Mouse (Mus musculus): ENCODE measurements around the gene Tnfaip1. TPM values are rescaled to one million over a fixed set of nuclear protein-coding genes. Genes with fewer than 3 reads are reported as not detected.
"Not testable (repeated sequence)": the region's sequence is repeated elsewhere in the genome, so short reads cannot be mapped to it uniquely, and the experiment has no call there.

Gene Tnfaip1
- polyA plus RNA-seq (2016; fragmentation: Nextera tagmentation; extraction: Ambion mirVana) = 96.4 and 97.2 TPM in 2 replicates

GRCm38 (mm10) chr11:78536080-78536689 is at the start of gene Tnfaip1, which contains the start of gene Ift20:
Tnfaip1 (minus strand) TSS chr11:78536332.
Ift20 (plus strand) TSS chr11:78536361.
- WGBS = under 1% methylated on average over 52 of the region's 52 CpGs
- H3K4me1 ChIP-seq = peaks cover 27% of the 10 kb centered on the region
- peaks cover 54% of the 10 kb centered on the region for H3K36me3 ChIP-seq (replicated peaks)
- H3K4me3 ChIP-seq = peak within 1 kb of the TSS; percentile 89
- peak within 1 kb of the TSS; percentile 93 for H3K27ac ChIP-seq
- no peaks in the 10 kb centered on the region for H3K9me3 ChIP-seq
- peak; percentile 99 for DNase-seq (ENCODE audit: extremely low spot score, low spot score)
- no peaks in the 10 kb centered on the region for H3K27me3 ChIP-seq (ENCODE audit: poor library complexity, severe bottlenecking)

DNA sequence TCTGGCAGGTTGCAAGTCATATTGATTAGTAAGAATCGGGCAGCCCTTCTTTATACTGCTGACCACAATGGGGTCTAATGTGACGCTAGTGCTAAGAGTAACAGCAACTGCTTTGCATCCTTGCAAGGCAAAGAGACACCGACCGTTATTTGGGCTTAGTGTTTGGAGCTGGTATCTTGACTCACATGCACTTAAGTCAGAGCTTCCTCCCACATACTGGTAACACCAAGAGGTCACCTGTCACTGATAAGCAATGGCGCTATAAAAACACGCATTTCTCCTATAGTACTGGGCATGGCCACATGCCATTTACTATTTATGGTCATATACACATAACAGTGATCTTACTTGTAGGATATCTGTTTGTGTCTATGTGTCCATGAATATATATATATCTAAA is 46.7 kb upstream of the Tnfaip1 start:
- no peaks in the 10 kb centered on the region for H3K9me3 ChIP-seq
- no peak overlapping the region for H3K4me3 ChIP-seq
- 95% methylated on average over 6 of the region's 6 CpGs for WGBS
- no peaks in the 10 kb centered on the region for H3K4me1 ChIP-seq
- peaks cover 82% of the 10 kb centered on the region for H3K36me3 ChIP-seq (replicated peaks)
- DNase-seq (ENCODE audit: extremely low spot score, low spot score) = no peak
- H3K27me3 ChIP-seq (ENCODE audit: poor library complexity, severe bottlenecking) = no peaks in the 10 kb centered on the region
- H3K27ac ChIP-seq = no peak overlapping the region

GRCm38 (mm10) chr11:78574975-78575374 is 38.8 kb upstream of the Tnfaip1 start:
- 87% methylated on average over 2 of the region's 2 CpGs for WGBS
- Histone ChIP-seq H3K4me3 (no peak overlapping the region), H3K9me3 (no peaks in the 10 kb centered on the region), H3K4me1 (no peaks in the 10 kb centered on the region), H3K27me3 (ENCODE audit: poor library complexity, severe bottlenecking) (no peaks in the 10 kb centered on the region), H3K36me3 (replicated peaks) (peaks cover 95% of the 10 kb centered on the region), H3K27ac (no peak overlapping the region)
- no peak for DNase-seq (ENCODE audit: extremely low spot score, low spot score)

- no peak overlapping the region for H3K27ac ChIP-seq
- no peaks in the 10 kb centered on the region for H3K27me3 ChIP-seq (ENCODE audit: poor library complexity, severe bottlenecking)
- H3K36me3 ChIP-seq (replicated peaks) = peaks cover 95% of the 10 kb centered on the region
- H3K4me1 ChIP-seq = no peaks in the 10 kb centered on the region
- WGBS = 91% methylated on average over 3 of the region's 3 CpGs
- H3K4me3 ChIP-seq = no peak overlapping the region
- no peaks in the 10 kb centered on the region for H3K9me3 ChIP-seq
- no peak for DNase-seq (ENCODE audit: extremely low spot score, low spot score)
These were observed 38.4 kb upstream of the Tnfaip1 start for GRCm38 (mm10) chr11:78574536-78574935.

DNA sequence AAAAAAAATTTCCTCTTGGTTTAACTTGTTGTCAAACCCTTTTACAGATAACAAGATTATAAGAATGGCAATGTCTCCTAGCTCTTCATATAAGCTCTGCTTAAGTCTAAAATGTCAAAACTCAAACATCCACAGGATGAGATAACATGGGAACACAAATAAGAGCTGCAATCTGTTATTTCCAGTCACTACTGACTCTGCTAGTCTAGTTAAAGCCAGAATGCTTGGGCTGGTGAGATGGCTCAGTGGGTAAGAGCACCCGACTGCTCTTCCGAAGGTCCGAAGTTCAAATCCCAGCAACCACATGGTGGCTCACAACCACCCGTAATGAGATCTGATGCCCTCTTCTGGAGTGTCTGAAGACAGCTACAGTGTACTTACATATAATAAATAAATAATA is 37.9 kb upstream of the Tnfaip1 start:
- H3K27ac ChIP-seq; H3K9me3 ChIP-seq; DNase-seq (ENCODE audit: extremely low spot score, low spot score); H3K27me3 ChIP-seq (ENCODE audit: poor library complexity, severe bottlenecking); H3K4me3 ChIP-seq; H3K4me1 ChIP-seq: not testable (repeated sequence)
- H3K36me3 ChIP-seq (replicated peaks) = peaks cover 95% of the 10 kb centered on the region
- WGBS = 93% methylated on average over 4 of the region's 4 CpGs

DNA sequence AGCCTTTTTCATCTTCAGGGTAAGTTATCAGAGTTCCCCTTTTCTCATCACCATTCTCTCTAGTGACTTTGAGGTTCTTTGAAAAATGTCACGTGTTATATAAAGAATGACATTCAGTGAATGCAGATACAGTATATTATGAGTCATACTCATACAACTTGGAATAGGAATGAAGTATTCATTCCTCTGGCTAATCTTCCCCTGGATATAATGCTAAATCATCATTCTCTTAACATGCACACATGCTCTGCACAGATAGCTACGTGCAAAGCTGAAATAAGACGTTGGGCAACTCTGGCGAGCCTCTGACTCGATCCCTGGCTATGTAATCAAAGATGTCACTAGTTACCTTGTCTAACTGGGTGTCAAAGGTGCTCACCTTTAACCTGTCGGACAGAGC is 35.7 kb upstream of the Tnfaip1 start:
- 91% methylated on average over 6 of the region's 6 CpGs for WGBS
- no peak for DNase-seq (ENCODE audit: extremely low spot score, low spot score)
- Histone ChIP-seq H3K36me3 (replicated peaks) (peaks cover 81% of the 10 kb centered on the region), H3K27ac (no peak overlapping the region), H3K27me3 (ENCODE audit: poor library complexity, severe bottlenecking) (no peaks in the 10 kb centered on the region), H3K4me3 (no peak overlapping the region), H3K9me3 (no peaks in the 10 kb centered on the region), H3K4me1 (no peaks in the 10 kb centered on the region)

- no peak for DNase-seq (ENCODE audit: extremely low spot score, low spot score)
- H3K27me3 ChIP-seq (ENCODE audit: poor library complexity, severe bottlenecking) = no peaks in the 10 kb centered on the region
- H3K9me3 ChIP-seq = no peaks in the 10 kb centered on the region
- no peak overlapping the region for H3K27ac ChIP-seq
- H3K4me3 ChIP-seq = no peak overlapping the region
- H3K4me1 ChIP-seq = no peaks in the 10 kb centered on the region
- 95% methylated on average over 8 of the region's 8 CpGs for WGBS
- peaks cover 81% of the 10 kb centered on the region for H3K36me3 ChIP-seq (replicated peaks)
These were observed 35.3 kb upstream of the Tnfaip1 start for GRCm38 (mm10) chr11:78571441-78571840.

DNA sequence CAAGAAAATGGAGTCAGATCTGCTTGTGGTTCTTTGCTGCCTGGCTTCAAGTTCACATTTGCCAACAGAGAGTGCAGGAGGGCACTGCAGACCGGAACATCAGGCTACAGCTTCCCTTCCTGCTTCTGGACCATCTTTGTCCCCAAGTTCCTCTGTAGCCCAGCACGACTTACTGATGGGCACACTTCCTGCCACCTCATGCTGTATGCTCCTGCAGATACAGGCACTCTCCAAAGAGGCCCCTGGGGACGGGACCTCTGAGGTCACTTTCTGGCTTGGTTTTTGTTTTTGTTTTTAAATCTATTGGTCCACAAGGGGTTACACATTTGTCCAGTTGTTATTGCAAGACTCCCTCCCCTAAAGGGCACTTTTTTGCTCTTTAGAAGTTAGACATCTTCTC is 33.7 kb upstream of the Tnfaip1 start:
- DNase-seq (ENCODE audit: extremely low spot score, low spot score) = no peak
- H3K4me3 ChIP-seq = no peak overlapping the region
- no peaks in the 10 kb centered on the region for H3K27me3 ChIP-seq (ENCODE audit: poor library complexity, severe bottlenecking)
- H3K9me3 ChIP-seq = no peaks in the 10 kb centered on the region
- H3K4me1 ChIP-seq = no peaks in the 10 kb centered on the region
- no peak overlapping the region for H3K27ac ChIP-seq
- peaks cover 77% of the 10 kb centered on the region for H3K36me3 ChIP-seq (replicated peaks)
- WGBS = 70% methylated on average over 3 of the region's 3 CpGs

GRCm38 (mm10) chr11:78568827-78569226 is 32.7 kb upstream of the Tnfaip1 start:
- Histone ChIP-seq H3K9me3 (no peaks in the 10 kb centered on the region), H3K4me3 (no peak overlapping the region), H3K36me3 (replicated peaks) (peaks cover 70% of the 10 kb centered on the region), H3K4me1 (no peaks in the 10 kb centered on the region), H3K27me3 (ENCODE audit: poor library complexity, severe bottlenecking) (no peaks in the 10 kb centered on the region), H3K27ac (0 out of 2 replicates have a peak overlapping the region, but pooled peaks have one; percentile 35)
- 91% methylated on average over 10 of the region's 10 CpGs for WGBS
- DNase-seq (ENCODE audit: extremely low spot score, low spot score) = no peak

- Histone ChIP-seq H3K9me3 (no peaks in the 10 kb centered on the region), H3K4me1 (no peaks in the 10 kb centered on the region), H3K27me3 (ENCODE audit: poor library complexity, severe bottlenecking) (no peaks in the 10 kb centered on the region), H3K36me3 (replicated peaks) (peaks cover 59% of the 10 kb centered on the region), H3K4me3 (no peak overlapping the region), H3K27ac (no peak overlapping the region)
- WGBS = 98% methylated on average over 6 of the region's 6 CpGs
- DNase-seq (ENCODE audit: extremely low spot score, low spot score) = no peak
These were observed 31.5 kb upstream of the Tnfaip1 start for GRCm38 (mm10) chr11:78567614-78568013.

GRCm38 (mm10) chr11:78566775-78567174 is 30.6 kb upstream of the Tnfaip1 start:
- H3K27ac ChIP-seq = no peak overlapping the region
- H3K27me3 ChIP-seq (ENCODE audit: poor library complexity, severe bottlenecking) = no peaks in the 10 kb centered on the region
- no peak overlapping the region for H3K4me3 ChIP-seq
- H3K36me3 ChIP-seq (replicated peaks) = peaks cover 51% of the 10 kb centered on the region
- WGBS = 84% methylated on average over 6 of the region's 6 CpGs
- DNase-seq (ENCODE audit: extremely low spot score, low spot score) = no peak
- no peaks in the 10 kb centered on the region for H3K4me1 ChIP-seq
- H3K9me3 ChIP-seq = no peaks in the 10 kb centered on the region

- H3K4me3 ChIP-seq = no peak overlapping the region
- DNase-seq (ENCODE audit: extremely low spot score, low spot score) = peak; percentile 38
- no peak overlapping the region for H3K27ac ChIP-seq
- peaks cover 2% of the 10 kb centered on the region for H3K36me3 ChIP-seq (replicated peaks)
- H3K4me1 ChIP-seq = peaks cover 15% of the 10 kb centered on the region
- WGBS = 31% methylated on average over 4 of the region's 4 CpGs
- no peaks in the 10 kb centered on the region for H3K9me3 ChIP-seq
- no peaks in the 10 kb centered on the region for H3K27me3 ChIP-seq (ENCODE audit: poor library complexity, severe bottlenecking)
These were observed 24.3 kb upstream of the Tnfaip1 start for GRCm38 (mm10) chr11:78560447-78560846.

DNA sequence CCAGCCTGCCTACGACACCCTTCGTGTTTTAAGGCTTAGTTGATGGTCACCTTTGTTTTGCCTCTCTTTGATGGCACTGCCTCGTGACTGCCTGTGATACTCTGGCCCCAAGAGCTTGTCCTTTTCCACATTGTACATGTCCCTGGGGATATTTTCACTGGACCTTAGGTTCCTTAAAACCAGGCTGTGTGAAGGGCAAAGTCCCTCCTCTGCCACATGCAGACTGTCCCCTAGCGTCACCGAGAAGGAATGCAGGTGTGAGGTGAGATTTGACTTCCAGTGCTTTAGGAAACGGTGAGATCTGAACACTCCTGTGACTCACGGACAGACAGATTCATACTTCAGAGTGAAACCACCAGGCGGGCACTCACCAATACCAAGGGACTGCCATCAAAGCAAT is 21.1 kb upstream of the Tnfaip1 start:
- 59% methylated on average over 8 of the region's 8 CpGs for WGBS
- Histone ChIP-seq H3K27ac (peak overlapping the region; percentile 54), H3K4me1 (peaks cover 15% of the 10 kb centered on the region), H3K27me3 (ENCODE audit: poor library complexity, severe bottlenecking) (no peaks in the 10 kb centered on the region), H3K36me3 (replicated peaks) (no peaks in the 10 kb centered on the region), H3K4me3 (no peak overlapping the region), H3K9me3 (peaks cover 5% of the 10 kb centered on the region; the same call in 1 of the 2 replicates)
- DNase-seq (ENCODE audit: extremely low spot score, low spot score) = no peak
